Mouse (Mus musculus) lung, adult 18-20 months (tissue): Measurements from ENCODE around the gene Slc22a23.

Source experiments
- DNase-seq, 2 experiments: peaks; one replicate each; pipeline ENCODE4 v3.0.0; 2022; ENCODE audit warnings: mixed read lengths in 2 of 2

Gene Slc22a23

DNA sequence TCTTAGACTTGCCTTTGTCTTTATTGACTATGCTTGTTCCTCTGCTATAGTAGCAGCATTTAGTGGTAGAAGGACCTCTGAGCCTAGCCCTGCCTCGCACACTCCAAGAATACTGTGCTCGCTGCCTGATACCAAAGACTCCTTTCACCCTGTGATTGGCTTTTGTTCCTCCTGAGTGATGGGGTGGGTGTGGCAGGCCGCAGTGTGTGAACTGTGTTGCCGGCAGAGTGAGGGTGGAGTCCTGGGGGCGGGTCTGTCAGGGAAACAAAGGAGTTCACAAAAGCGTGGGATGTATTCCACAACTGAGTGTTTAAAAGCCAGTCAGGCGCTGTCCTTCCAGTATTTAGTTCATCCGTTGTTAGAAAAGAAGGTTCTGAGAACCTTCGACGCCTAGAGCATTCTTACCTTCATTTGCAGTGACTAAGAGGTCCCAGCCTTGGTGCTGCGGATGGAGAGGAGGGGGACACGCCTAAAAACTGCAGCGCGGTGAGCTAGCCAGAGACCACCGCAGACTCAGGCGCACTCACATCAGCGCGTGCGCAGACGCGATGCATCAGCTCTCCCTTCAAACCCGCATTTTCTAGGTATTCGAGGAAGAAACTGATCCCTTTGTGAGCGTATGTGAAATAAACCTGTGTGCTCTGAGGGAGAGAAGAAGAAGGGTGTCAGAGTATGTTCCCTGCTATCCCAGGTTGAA is 213.8 kb downstream of the Slc22a23 start:
- DNase-seq = peak; percentile 44 to 60

DNA sequence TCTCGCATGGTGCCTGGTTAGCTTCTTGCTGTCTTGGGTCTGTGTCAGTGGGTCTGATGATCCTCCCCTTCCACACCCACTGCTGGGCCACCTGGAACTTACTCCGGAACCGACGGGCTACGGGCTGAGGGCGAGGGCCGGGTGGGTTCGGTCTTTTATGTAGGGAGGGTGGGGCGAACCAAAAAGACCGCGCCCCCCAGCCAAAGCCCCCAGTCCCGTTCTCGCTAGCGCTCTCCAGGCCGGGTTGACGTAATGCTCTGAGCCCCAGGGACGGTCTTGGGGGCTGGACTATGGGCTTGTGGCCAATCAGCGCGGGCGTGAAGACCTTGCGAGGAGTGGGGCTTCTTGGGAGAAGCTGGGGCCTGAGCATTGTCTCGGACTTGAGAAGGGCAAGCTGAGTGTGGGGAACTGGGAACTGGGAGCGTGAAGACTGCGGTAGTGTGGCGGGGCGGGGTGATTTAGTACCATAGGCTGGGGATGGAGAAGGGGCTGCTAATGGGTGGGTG is 214.7 kb downstream of the Slc22a23 start, which contains the start of gene Tubb2b:
Gene Tubb2b, minus strand, starts transcription at position 241 of the 506 bp plus-strand sequence.
- peak; percentile 27 to 34 for DNase-seq

DNA sequence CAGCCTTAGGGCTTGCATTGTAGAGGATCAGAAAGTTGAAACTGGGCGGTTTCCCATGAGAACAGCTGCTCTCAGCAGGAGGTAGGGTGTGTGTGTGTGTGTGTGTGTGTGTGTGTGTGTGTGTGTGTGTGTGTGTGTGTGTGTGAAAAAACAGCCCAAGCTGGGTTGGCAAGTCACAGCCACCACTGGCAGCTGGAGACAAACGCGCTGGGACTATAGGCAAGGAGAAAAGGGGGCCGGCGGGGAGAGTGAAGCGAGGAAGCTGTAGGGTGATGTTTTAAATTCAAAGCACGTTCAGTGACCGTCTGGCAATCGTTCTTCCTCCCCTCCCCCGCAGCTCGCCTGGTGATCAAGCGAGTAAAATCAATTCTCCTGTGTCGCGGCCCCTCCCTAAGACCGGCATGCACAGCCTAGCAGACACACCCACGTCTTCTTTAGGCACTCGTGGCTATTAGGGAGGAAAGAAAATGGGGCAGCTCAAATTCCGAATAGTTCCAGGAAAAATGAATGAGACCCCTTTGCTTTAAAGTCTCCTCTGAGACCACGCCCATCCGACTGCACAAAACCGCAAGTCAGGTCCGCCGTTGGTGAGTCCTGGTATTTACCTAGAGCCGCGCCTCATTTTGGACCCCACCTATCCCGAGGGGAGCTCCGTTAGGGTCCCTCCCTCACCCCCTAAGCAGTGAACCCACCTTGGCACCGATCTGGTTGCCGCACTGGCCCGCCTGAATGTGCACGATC is 215.3 kb downstream of the Slc22a23 start:
- DNase-seq = peak; percentile 46 to 48
